9 mouse cellular contexts compared by ENCODE assay signal in the genomic region with DNA sequence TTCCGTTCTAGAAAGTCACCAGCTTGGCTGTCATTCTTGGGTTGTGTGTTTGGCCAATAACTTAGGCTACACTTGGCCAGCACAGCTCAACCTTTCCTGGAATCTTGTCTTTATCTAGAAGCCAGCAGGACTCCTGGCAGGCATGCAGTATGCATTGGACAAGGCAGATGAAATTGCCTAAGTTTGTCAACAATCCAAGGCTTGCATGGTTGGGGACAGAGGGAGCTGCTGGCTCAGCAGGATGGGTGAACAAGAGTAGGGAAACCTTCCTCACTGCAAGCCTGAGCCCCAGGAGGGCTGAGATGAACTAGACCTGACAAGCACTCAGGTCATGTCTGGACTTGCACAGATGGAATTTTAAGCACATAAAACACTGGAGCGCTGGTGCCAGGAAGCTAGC.
DNase-seq lines count a peak whose midpoint lies in the region; ATAC-seq and TF ChIP-seq lines count a peak whose summit lies in the region.
"Had no signal": no experiment of that assay in that cellular context is flagged by ENCODE, and none has a peak within 500 bp of the region (broad histone marks: within the 10 kb centered on the region; RNA-seq: fewer than 3 reads in every experiment).

No protein-coding gene starts in this region.

- DNase-seq in midbrain, embryonic 11.5 days (ENCODE audit: low spot score, missing footprints): peak; percentile 78
- DNase-seq in cerebellum, adult 2 months: peak; percentile 61 to 81
- DNase-seq in gonadal fat pad, adult 2 months (ENCODE audit: low read depth): peak; percentile 94
- DNase-seq in lung, postnatal 10 days: peak; percentile 57
- no peak for DNase-seq in thymus, adult 18-20 months
- no peak for DNase-seq in left cerebral cortex, postnatal 25 days (ENCODE audit: low spot score in 2 of 2)
- no peak for DNase-seq in right cerebral cortex, adult 18-20 months

- no peak for TF ChIP-seq POLR2A in cerebellum, adult 2 months (IDR thresholded peaks at IDR 0.05; ENCODE audit: borderline replicate concordance, insufficient read depth, low read length)

- H3K4me3 ChIP-seq in midbrain, embryonic 11.5 days (ENCODE audit: low read depth, low read length): no peak overlapping the region
- H3K4me3 ChIP-seq in midbrain, embryonic 13.5 days (replicated peaks): no peak overlapping the region
- no peak overlapping the region for H3K4me3 ChIP-seq in cerebellum, adult 2 months (replicated peaks; ENCODE audit: insufficient read depth, low read depth, low read length)
- H3K4me3 ChIP-seq: heart, embryonic 13.5 days had no signal

- H3K27me3 ChIP-seq in midbrain, embryonic 11.5 days (ENCODE audit: control insufficient read depth, insufficient read depth, low read length): no peaks in the 10 kb centered on the region; the same call in 1 of the 2 replicates
- H3K27me3 ChIP-seq in midbrain, embryonic 13.5 days: 0 out of 2 replicates have a peak, but pooled peaks cover 6% of the 10 kb centered on the region
- H3K27me3 ChIP-seq in cerebellum, adult 2 months (ENCODE audit: control insufficient read depth, insufficient read depth, low read length): no peaks in the 10 kb centered on the region

- intact Hi-C loops in left cerebral cortex, postnatal 25 days (cut with DNase I): no loop called here

- no peak for TF ChIP-seq CTCF in cerebellum, adult 2 months (IDR thresholded peaks at IDR 0.05; ENCODE audit: borderline replicate concordance, insufficient read depth, low read depth, low read length)

- peaks cover 1% of the 10 kb centered on the region; the same call in 1 of the 2 replicates for H3K4me1 ChIP-seq in midbrain, embryonic 11.5 days (ENCODE audit: control insufficient read depth, insufficient read depth, low read length)
- peaks cover 5% of the 10 kb centered on the region for H3K4me1 ChIP-seq in midbrain, embryonic 13.5 days (replicated peaks)
- H3K4me1 ChIP-seq in cerebellum, adult 2 months (ENCODE audit: control insufficient read depth, insufficient read depth, low read length): peaks cover 28% of the 10 kb centered on the region

- H3K9me3 ChIP-seq in midbrain, embryonic 11.5 days (ENCODE audit: control insufficient read depth, low read length): no peaks in the 10 kb centered on the region; the same call in 1 of the 2 replicates
- H3K9me3 ChIP-seq in midbrain, embryonic 13.5 days: no peaks in the 10 kb centered on the region
- H3K9me3 ChIP-seq: heart, embryonic 13.5 days had no signal

- WGBS in midbrain, embryonic 11.5 days: 83% methylated on average over 2 of the region's 2 CpGs
- 74% methylated on average over 2 of the region's 2 CpGs for WGBS in midbrain, embryonic 13.5 days
- 4% methylated on average over 2 of the region's 2 CpGs for WGBS in cerebellum, adult 2 months

- H3K9ac ChIP-seq in midbrain, embryonic 11.5 days (ENCODE audit: low read length): no peak overlapping the region
- no peak overlapping the region for H3K9ac ChIP-seq in midbrain, embryonic 13.5 days (replicated peaks)
- H3K9ac ChIP-seq: heart, embryonic 13.5 days had no signal

- ATAC-seq in midbrain, embryonic 11.5 days (ENCODE audit: low FRiP score): no peak
- ATAC-seq in midbrain, embryonic 13.5 days: no peak

- H3K27ac ChIP-seq in midbrain, embryonic 11.5 days (ENCODE audit: low read depth, low read length): no peak overlapping the region
- no peak overlapping the region for H3K27ac ChIP-seq in midbrain, embryonic 13.5 days
- no peak overlapping the region for H3K27ac ChIP-seq in cerebellum, adult 2 months (ENCODE audit: insufficient read depth, low read length)
- H3K27ac ChIP-seq: heart, embryonic 13.5 days had no signal

- H3K36me3 ChIP-seq in midbrain, embryonic 11.5 days (ENCODE audit: control insufficient read depth, insufficient read depth, low read length): no peaks in the 10 kb centered on the region
- no peaks in the 10 kb centered on the region for H3K36me3 ChIP-seq in midbrain, embryonic 13.5 days
- H3K36me3 ChIP-seq: heart, embryonic 13.5 days had no signal

- H3K4me2 ChIP-seq in midbrain, embryonic 11.5 days: no peak overlapping the region
- no peak overlapping the region for H3K4me2 ChIP-seq in midbrain, embryonic 13.5 days (replicated peaks)
- H3K4me2 ChIP-seq: heart, embryonic 13.5 days had no signal

Comparison
In these comparisons a context has a peak if more than half of its experiments do, and no peak if none do; other contexts are left out.
1. DNase-seq: peak in midbrain, embryonic 11.5 days (single experiment), cerebellum, adult 2 months (2 of 2), gonadal fat pad, adult 2 months (single experiment) and lung, postnatal 10 days (single experiment); none in thymus, adult 18-20 months (0 of 2), left cerebral cortex, postnatal 25 days (0 of 2) and right cerebral cortex, adult 18-20 months (single experiment).